Mouse (Mus musculus): Measurements from ENCODE around the gene Slc52a3. TPM values are rescaled to one million over a fixed set of nuclear protein-coding genes. Genes with fewer than 3 reads are reported as not detected.

Gene Slc52a3
- polyA plus RNA-seq, 1 experiment from 2014 or later: 1.8 TPM

- H3K4me2 ChIP-seq (replicated peaks): peak overlapping the region; percentile 86; the same call in 1 of the 2 replicates
- WGBS: 82% methylated on average over 4 of the region's 4 CpGs
- H3K27ac ChIP-seq: no peak overlapping the region
- peaks cover 38% of the 10 kb centered on the region for H3K4me1 ChIP-seq
- H3K36me3 ChIP-seq: no peaks in the 10 kb centered on the region
- H3K9ac ChIP-seq: no peak overlapping the region
- H3K27me3 ChIP-seq: peaks cover 24% of the 10 kb centered on the region
- H3K9me3 ChIP-seq: no peaks in the 10 kb centered on the region
- no peak for ATAC-seq (ENCODE audit: low FRiP score, low read depth)
- no peak overlapping the region for H3K4me3 ChIP-seq
These were observed 18.4 kb upstream of the Slc52a3 start for GRCm38 (mm10) chr2:151977689-151978440.

DNA sequence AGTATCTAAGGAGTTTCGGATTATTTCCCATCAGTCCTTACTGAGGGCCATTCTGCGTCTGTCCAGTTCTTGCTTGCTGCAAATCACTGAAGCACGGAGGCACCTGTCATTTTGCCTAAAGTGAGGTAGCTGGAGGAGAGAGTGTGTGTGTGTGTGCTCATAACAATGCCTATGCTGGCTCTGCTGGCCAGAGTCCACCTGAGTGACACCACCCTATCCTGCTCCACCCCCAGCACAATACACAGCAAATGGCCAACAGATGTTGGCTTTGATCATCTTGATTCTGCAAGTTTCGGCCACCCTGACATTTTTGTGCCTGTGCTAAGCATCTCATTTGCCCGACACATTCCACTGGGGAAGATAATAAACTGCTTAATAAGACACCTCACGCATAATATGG lies 17.8 kb upstream of the Slc52a3 start:
- no peak overlapping the region for H3K27ac ChIP-seq
- H3K36me3 ChIP-seq: no peaks in the 10 kb centered on the region
- H3K27me3 ChIP-seq: peaks cover 18% of the 10 kb centered on the region
- peaks cover 37% of the 10 kb centered on the region for H3K4me1 ChIP-seq
- ATAC-seq (ENCODE audit: low FRiP score, low read depth): no peak
- H3K9ac ChIP-seq: no peak overlapping the region
- peak overlapping the region; percentile 69 for H3K4me3 ChIP-seq
- H3K9me3 ChIP-seq: no peaks in the 10 kb centered on the region
- 51% methylated on average over 6 of the region's 6 CpGs for WGBS
- peak overlapping the region; percentile 86 for H3K4me2 ChIP-seq (replicated peaks)

GRCm38 (mm10) chr2:151979470-151980354 lies 16.6 kb upstream of the Slc52a3 start, which contains the start of gene Fam110a:
Gene Fam110a, minus strand, starts transcription at chr2:151980219.
- peak; percentile 70 for ATAC-seq (ENCODE audit: low FRiP score, low read depth)
- peak within 1 kb of the TSS; percentile 86 for H3K4me2 ChIP-seq (replicated peaks)
- no peaks in the 10 kb centered on the region for H3K9me3 ChIP-seq
- peak within 1 kb of the TSS; percentile 69 for H3K4me3 ChIP-seq
- no peaks in the 10 kb centered on the region for H3K36me3 ChIP-seq
- H3K4me1 ChIP-seq: peaks cover 28% of the 10 kb centered on the region
- under 1% methylated on average over 46 of the region's 46 CpGs for WGBS
- peak within 1 kb of the TSS; percentile 28; the same call in 1 of the 2 replicates for H3K27ac ChIP-seq
- H3K27me3 ChIP-seq: peaks cover 6% of the 10 kb centered on the region
- peak within 1 kb of the TSS; percentile 84 for H3K9ac ChIP-seq

DNA sequence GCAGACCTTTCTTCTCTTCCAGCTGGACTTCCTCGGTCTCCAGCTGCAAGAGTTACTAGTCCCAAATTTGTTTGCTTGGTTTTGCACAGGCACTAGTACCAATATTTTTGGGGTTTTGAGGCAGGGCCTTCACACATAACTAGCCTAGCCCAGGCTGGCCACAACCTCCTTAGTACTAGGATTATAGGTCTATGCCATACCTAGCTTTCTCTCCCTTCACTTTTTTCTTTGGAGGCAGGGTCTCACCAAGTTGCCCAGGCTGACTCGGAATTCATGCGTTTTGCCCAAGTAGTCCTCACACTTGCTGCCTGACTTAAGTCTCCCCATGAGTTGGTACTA lies 16.0 kb upstream of the Slc52a3 start:
- 38% methylated on average over 3 of the region's 3 CpGs for WGBS
- no peaks in the 10 kb centered on the region for H3K36me3 ChIP-seq
- peak overlapping the region; percentile 28; the same call in 1 of the 2 replicates for H3K27ac ChIP-seq
- H3K4me2 ChIP-seq (replicated peaks): peak overlapping the region; percentile 86
- H3K4me3 ChIP-seq: peak overlapping the region; percentile 69
- ATAC-seq (ENCODE audit: low FRiP score, low read depth): 0 out of 2 replicates have a peak, but pooled peaks have one; percentile 1
- no peaks in the 10 kb centered on the region; the same call in 1 of the 2 replicates for H3K27me3 ChIP-seq
- H3K9ac ChIP-seq: peak overlapping the region; percentile 84
- peaks cover 29% of the 10 kb centered on the region for H3K4me1 ChIP-seq
- H3K9me3 ChIP-seq: no peaks in the 10 kb centered on the region

GRCm38 (mm10) chr2:151981268-151981667 lies 15.0 kb upstream of the Slc52a3 start:
- H3K27me3 ChIP-seq: no peaks in the 10 kb centered on the region
- H3K27ac ChIP-seq: no peak overlapping the region
- no peak overlapping the region for H3K9ac ChIP-seq
- WGBS: 65% methylated on average over 6 of the region's 6 CpGs
- H3K4me2 ChIP-seq (replicated peaks): no peak overlapping the region
- H3K4me3 ChIP-seq: no peak overlapping the region
- H3K4me1 ChIP-seq: peaks cover 32% of the 10 kb centered on the region
- H3K9me3 ChIP-seq: no peaks in the 10 kb centered on the region
- no peak for ATAC-seq (ENCODE audit: low FRiP score, low read depth)
- no peaks in the 10 kb centered on the region for H3K36me3 ChIP-seq

GRCm38 (mm10) chr2:151982476-151982875 lies 13.8 kb upstream of the Slc52a3 start:
- Histone ChIP-seq H3K4me3 (no peak overlapping the region), H3K9me3 (no peaks in the 10 kb centered on the region), H3K4me2 (replicated peaks) (no peak overlapping the region), H3K4me1 (peaks cover 31% of the 10 kb centered on the region), H3K27ac (no peak overlapping the region), H3K36me3 (no peaks in the 10 kb centered on the region), H3K27me3 (no peaks in the 10 kb centered on the region), H3K9ac (no peak overlapping the region)
- ATAC-seq (ENCODE audit: low FRiP score, low read depth): no peak

GRCm38 (mm10) chr2:151984019-151984418 lies 12.3 kb upstream of the Slc52a3 start:
- Histone ChIP-seq H3K9me3 (no peaks in the 10 kb centered on the region), H3K9ac (no peak overlapping the region), H3K4me3 (no peak overlapping the region), H3K4me1 (peaks cover 15% of the 10 kb centered on the region), H3K4me2 (replicated peaks) (no peak overlapping the region), H3K27ac (no peak overlapping the region), H3K27me3 (no peaks in the 10 kb centered on the region), H3K36me3 (no peaks in the 10 kb centered on the region)
- WGBS: 47% methylated on average over 9 of the region's 9 CpGs
- no peak for ATAC-seq (ENCODE audit: low FRiP score, low read depth)

- 60% methylated on average over 7 of the region's 7 CpGs for WGBS
These were observed 10.7 kb upstream of the Slc52a3 start for GRCm38 (mm10) chr2:151985426-151986172.

DNA sequence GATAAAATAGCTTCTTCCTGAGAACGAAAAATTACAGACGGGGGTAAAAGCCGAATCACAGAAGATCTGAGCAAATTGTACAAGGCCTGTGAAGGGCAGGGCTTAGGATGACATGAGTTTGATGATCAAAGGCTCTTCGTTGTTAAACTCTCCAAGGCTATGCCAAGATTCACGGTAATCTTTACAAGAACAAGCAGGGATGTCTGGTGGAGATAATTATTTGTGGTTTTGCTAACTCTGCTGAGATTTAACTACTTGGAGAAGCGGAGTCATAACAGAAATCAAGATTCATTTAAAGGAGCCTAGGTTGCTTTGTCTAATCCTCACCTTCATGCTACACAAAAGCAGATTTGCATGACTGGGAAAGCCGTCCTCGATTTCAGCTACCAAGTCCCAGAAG lies 9.4 kb upstream of the Slc52a3 start:
- Histone ChIP-seq H3K9ac (no peak overlapping the region), H3K4me1 (0 out of 2 replicates have a peak, but pooled peaks cover 4% of the 10 kb centered on the region), H3K4me3 (no peak overlapping the region), H3K27me3 (peaks cover 3% of the 10 kb centered on the region; the same call in 1 of the 2 replicates), H3K9me3 (no peaks in the 10 kb centered on the region), H3K4me2 (replicated peaks) (no peak overlapping the region), H3K36me3 (no peaks in the 10 kb centered on the region), H3K27ac (no peak overlapping the region)
- no peak for ATAC-seq (ENCODE audit: low FRiP score, low read depth)
- 79% methylated on average over 8 of the region's 8 CpGs for WGBS

More at GRCm38 (mm10) chr2:151985426-151986172, 10.7 kb upstream of the Slc52a3 start:
- no peaks in the 10 kb centered on the region for H3K27me3 ChIP-seq
- no peak overlapping the region for H3K27ac ChIP-seq
- H3K4me1 ChIP-seq: peaks cover 4% of the 10 kb centered on the region; the same call in 1 of the 2 replicates
- H3K9ac ChIP-seq: no peak overlapping the region
- no peak overlapping the region for H3K4me3 ChIP-seq
- H3K4me2 ChIP-seq (replicated peaks): no peak overlapping the region
- no peaks in the 10 kb centered on the region for H3K36me3 ChIP-seq
- ATAC-seq (ENCODE audit: low FRiP score, low read depth): no peak
- no peaks in the 10 kb centered on the region for H3K9me3 ChIP-seq

GRCm38 (mm10) chr2:151988978-151989377 lies 7.3 kb upstream of the Slc52a3 start:
- no peak overlapping the region for H3K27ac ChIP-seq
- ATAC-seq (ENCODE audit: low FRiP score, low read depth): no peak
- H3K4me1 ChIP-seq: 0 out of 2 replicates have a peak, but pooled peaks cover 4% of the 10 kb centered on the region
- no peak overlapping the region for H3K9ac ChIP-seq
- no peaks in the 10 kb centered on the region for H3K9me3 ChIP-seq
- WGBS: 80% methylated on average over 2 of the region's 2 CpGs
- peaks cover 12% of the 10 kb centered on the region for H3K27me3 ChIP-seq
- H3K4me2 ChIP-seq (replicated peaks): no peak overlapping the region
- H3K36me3 ChIP-seq: no peaks in the 10 kb centered on the region
- no peak overlapping the region for H3K4me3 ChIP-seq

- no peak for ATAC-seq (ENCODE audit: low FRiP score, low read depth)
- 17% methylated on average over 1 of the region's 1 CpGs for WGBS
These were observed 5.3 kb upstream of the Slc52a3 start for GRCm38 (mm10) chr2:151990985-151991394.

More at GRCm38 (mm10) chr2:151990985-151991394, 5.3 kb upstream of the Slc52a3 start:
- H3K36me3 ChIP-seq: no peaks in the 10 kb centered on the region
- no peak overlapping the region for H3K4me2 ChIP-seq (replicated peaks)
- H3K9me3 ChIP-seq: no peaks in the 10 kb centered on the region
- H3K4me3 ChIP-seq: no peak overlapping the region
- peaks cover 10% of the 10 kb centered on the region for H3K4me1 ChIP-seq
- H3K27me3 ChIP-seq: peaks cover 28% of the 10 kb centered on the region
- H3K9ac ChIP-seq: no peak overlapping the region
- H3K27ac ChIP-seq: no peak overlapping the region

Measured in limb, embryonic 13.5 days (tissue).